ENCODE assay signal across 36 mouse cellular contexts in genomic region chr14:27852606-27853005, GRCm38 (mm10).
A peak's percentile ranks its signal among the peaks of the same experiment; 100 is the strongest.
DNase-seq lines count a peak whose midpoint lies in the region; ATAC-seq lines count a peak whose summit lies in the region.
"Had no signal": no experiment of that assay in that cellular context is flagged by ENCODE, and none has a peak within 500 bp of the region (broad histone marks: within the 10 kb centered on the region; RNA-seq: fewer than 3 reads in every experiment).

No protein-coding gene starts in this region.

- peaks cover 8% of the 10 kb centered on the region for H3K4me1 ChIP-seq in midbrain, embryonic 10.5 days
- H3K4me1 ChIP-seq: embryonic facial prominence, embryonic 13.5 days; forebrain, embryonic 15.5 days; hindbrain, embryonic 15.5 days; kidney, embryonic 15.5 days; neural tube, embryonic 15.5 days had no signal

- H3K36me3 ChIP-seq in midbrain, embryonic 10.5 days, result no peaks in the 10 kb centered on the region
- H3K36me3 ChIP-seq: embryonic facial prominence, embryonic 13.5 days; forebrain, embryonic 10.5 days; forebrain, embryonic 15.5 days; hindbrain, embryonic 10.5 days; hindbrain, embryonic 15.5 days; kidney, embryonic 15.5 days; neural tube, embryonic 15.5 days had no signal

- 90% methylated on average over 6 of the region's 6 CpGs for WGBS in midbrain, embryonic 10.5 days

- intact Hi-C loops in left cerebral cortex, postnatal 10 days (cut with DNase I), result no loop called here
- intact Hi-C loops in left cerebral cortex, postnatal 14 days (cut with DNase I), result no loop called here

- H3K9me3 ChIP-seq in midbrain, embryonic 10.5 days (replicated peaks), result no peaks in the 10 kb centered on the region
- H3K9me3 ChIP-seq: embryonic facial prominence, embryonic 13.5 days; forebrain, embryonic 10.5 days; forebrain, embryonic 15.5 days; hindbrain, embryonic 10.5 days; hindbrain, embryonic 15.5 days; kidney, embryonic 15.5 days; neural tube, embryonic 15.5 days had no signal

- no peak overlapping the region for H3K27ac ChIP-seq in midbrain, embryonic 10.5 days (replicated peaks)
- H3K27ac ChIP-seq: embryonic facial prominence, embryonic 13.5 days; forebrain, embryonic 10.5 days; forebrain, embryonic 15.5 days; gastrocnemius, adult 2 months; hindbrain, embryonic 10.5 days; hindbrain, embryonic 15.5 days; kidney, embryonic 15.5 days; liver, embryonic 14.5 days; macrophage; neural tube, embryonic 15.5 days; stomach, postnatal 0 days had no signal

- no peak overlapping the region for H3K4me3 ChIP-seq in midbrain, embryonic 10.5 days
- H3K4me3 ChIP-seq: embryonic facial prominence, embryonic 13.5 days; forebrain, embryonic 10.5 days; forebrain, embryonic 15.5 days; gastrocnemius, adult 2 months; hindbrain, embryonic 10.5 days; hindbrain, embryonic 15.5 days; kidney, embryonic 15.5 days; neural tube, embryonic 15.5 days had no signal

- ATAC-seq in frontal cortex, adult (ENCODE audit: low TSS enrichment), result peak; percentile 92
- ATAC-seq: activated CD4-positive, CD25-positive, alpha-beta regulatory T cell, adult 4 months; forebrain, embryonic 15.5 days; inflammation-experienced regulatory T-cells, adult 6 months had no signal

- H3K27me3 ChIP-seq in midbrain, embryonic 10.5 days (ENCODE audit: low read depth, poor library complexity, severe bottlenecking), result no peaks in the 10 kb centered on the region
- H3K27me3 ChIP-seq: CH12.LX; embryonic facial prominence, embryonic 13.5 days; forebrain, embryonic 15.5 days; hindbrain, embryonic 15.5 days; kidney, embryonic 15.5 days; neural tube, embryonic 15.5 days had no signal

- DNase-seq in frontal cortex, postnatal 10 days (ENCODE audit: low spot score in 2 of 2), result no peak
- DNase-seq in left cerebral cortex, adult 18-20 months (ENCODE audit: low spot score in 2 of 2), result peak; percentile 25 to 57
- DNase-seq in left cerebral cortex, postnatal 10 days (ENCODE audit: extremely low spot score in 1 of 2, low spot score in 2 of 2), result no peak
- DNase-seq in left cerebral cortex, postnatal 14 days (ENCODE audit: low spot score in 2 of 2), result peak; percentile 45 to 67
- DNase-seq in telencephalon, adult 2 months (ENCODE audit: low read depth, low spot score), result peak; percentile 89
- no peak for DNase-seq in gastrocnemius, postnatal 10 days
- no peak for DNase-seq in midbrain, embryonic 10.5 days (ENCODE audit: low spot score)
- DNase-seq: adrenal gland, adult 2 months; cerebellum, adult 11-12 months; cerebellum, adult 9-11 months; gastrocnemius, adult 2 months; heart, postnatal 14 days; kidney, adult 18-20 months; kidney, postnatal 25 days; liver; lung, adult 2 months; lung, postnatal 10 days; midbrain, embryonic 14.5 days; retina, postnatal 1 day; spleen, adult 18-20 months; thymus, adult 2 months; thymus, postnatal 36 days had no signal

Comparison
In these comparisons a context has a peak if more than half of its experiments do, and no peak if none do; other contexts are left out.
1. DNase-seq: peak in left cerebral cortex, adult 18-20 months (2 of 2), left cerebral cortex, postnatal 14 days (2 of 2) and telencephalon, adult 2 months (single experiment); none in frontal cortex, postnatal 10 days (0 of 2), left cerebral cortex, postnatal 10 days (0 of 2), gastrocnemius, postnatal 10 days (single experiment) and midbrain, embryonic 10.5 days (single experiment).